Mouse (Mus musculus) adrenal gland, adult 10 weeks (tissue): ENCODE measurements around the gene Mdh1. TPM values are rescaled to one million over a fixed set of nuclear protein-coding genes. Genes with fewer than 3 reads are reported as not detected.

Experiments used
- polyA plus RNA-seq: library from polyadenylated mRNA; stranded (reverse); fragments of 350-450 nt; fragmentation: Illumina TruSeq; extraction: RNeasy Lipid Tissue Mini Kit (QIAGEN cat#74804); gene quantifications from one replicate; pipeline ENCODE4 v1.2.3, GENCODE M21; 2014; ENCODE audit warnings: low read depth, low replicate concordance

Gene Mdh1
- polyA plus RNA-seq, result 317 TPM

DNA sequence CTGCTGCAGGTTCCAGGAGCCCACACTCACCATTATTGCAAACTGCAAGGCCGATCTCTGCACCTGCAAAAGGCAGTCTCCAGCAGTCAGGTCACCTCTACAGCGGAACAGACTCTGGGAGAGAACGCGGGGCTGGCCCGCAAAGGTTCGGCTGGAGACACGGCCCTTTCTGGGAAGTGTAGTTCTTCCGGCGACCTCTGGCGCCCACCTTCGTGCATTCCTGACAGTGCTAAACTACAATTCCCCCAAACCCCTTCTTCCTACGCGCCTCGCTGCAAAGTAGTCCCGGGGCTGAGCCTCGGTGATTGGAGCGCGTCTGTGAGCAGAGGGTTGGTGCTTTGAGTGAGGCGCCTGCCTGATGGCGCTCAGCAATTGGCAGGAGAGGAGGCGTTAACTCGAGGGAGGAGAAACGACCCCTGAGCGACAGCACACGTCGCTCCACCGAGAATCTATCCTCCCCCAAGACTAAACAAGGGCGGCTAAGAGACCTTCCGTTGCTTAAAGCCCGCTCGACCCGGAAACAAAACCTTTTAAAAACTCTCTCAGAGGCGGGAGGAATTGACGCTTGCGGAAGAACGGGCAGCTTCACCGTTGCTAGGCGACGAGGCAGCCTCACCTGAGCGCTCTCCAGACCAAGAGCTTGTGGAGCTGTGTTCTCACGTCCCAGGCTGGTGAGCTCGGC, at the start of gene Mdh1, which contains the start of gene Wdpcp:
Gene Mdh1, minus strand, starts transcription at position 668 of the 682 bp plus-strand sequence.
Gene Wdpcp, plus strand, starts transcription at position 536 of the 682 bp plus-strand sequence.

Other genes starting within 250 kb of the Mdh1 start
- 308 TPM for gene Ugp2, start 201.2 kb downstream of the Mdh1 start, polyA plus RNA-seq
- 24.0 TPM for gene Wdpcp, start 132 bp downstream of the Mdh1 start, polyA plus RNA-seq